Mouse (Mus musculus) ovary, adult 2 months (tissue): ENCODE data around the gene Afmid. TPM values are rescaled to one million over a fixed set of nuclear protein-coding genes. Genes with fewer than 3 reads are reported as not detected.

Source experiments
- polyA plus RNA-seq: library from polyadenylated mRNA; depleted of rRNA; stranded (reverse); fragments of >200 nt; gene quantifications from 2 replicates; pipeline ENCODE4 v1.2.3, GENCODE M21; 2012; rRNA removed

Afmid gene
- 5.4 and 8.6 TPM in 2 replicates for polyA plus RNA-seq

DNA sequence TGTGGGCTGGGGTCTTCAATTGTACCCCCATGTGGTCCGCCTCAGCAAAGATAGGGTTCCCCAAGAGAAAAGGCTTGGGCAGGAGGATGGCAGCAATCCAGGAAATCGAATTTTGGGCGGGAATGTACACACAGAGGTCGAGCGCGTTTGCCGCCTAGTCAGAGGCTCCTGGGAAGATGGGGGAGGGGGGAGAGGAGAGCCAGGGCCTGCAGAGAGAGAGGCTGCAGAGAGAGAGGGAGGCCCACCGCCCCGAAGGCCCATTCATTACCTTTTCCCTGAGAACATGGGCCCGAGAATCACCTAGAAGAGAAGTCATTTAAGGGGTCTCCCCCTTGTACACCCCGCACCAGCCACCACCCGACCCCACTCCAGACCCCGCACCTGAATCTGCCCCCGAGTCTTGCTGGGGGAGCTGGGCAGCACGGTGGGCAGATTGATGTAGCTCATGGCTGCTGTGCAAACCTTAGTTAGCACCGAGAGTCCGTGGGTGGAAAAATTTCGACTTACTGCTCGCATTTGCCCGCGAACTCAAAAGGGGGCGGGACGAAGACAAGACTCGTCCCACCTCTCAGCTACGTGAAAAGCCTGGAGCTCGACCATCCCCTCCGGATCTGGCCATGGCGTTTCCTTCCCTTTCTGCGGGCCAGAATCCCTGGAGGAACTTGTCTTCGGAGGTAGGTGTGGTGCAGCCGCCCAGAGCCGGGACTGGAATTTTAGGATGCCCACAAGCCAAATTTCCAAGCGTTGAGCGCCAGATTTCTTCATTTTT is at the start of gene Afmid, which contains the start of gene Tk1:
Gene Afmid (plus strand): TSS at position 592 of the 769 bp plus-strand sequence.
Gene Tk1 (minus strand): TSS at position 760 of the 769 bp plus-strand sequence.

DNA sequence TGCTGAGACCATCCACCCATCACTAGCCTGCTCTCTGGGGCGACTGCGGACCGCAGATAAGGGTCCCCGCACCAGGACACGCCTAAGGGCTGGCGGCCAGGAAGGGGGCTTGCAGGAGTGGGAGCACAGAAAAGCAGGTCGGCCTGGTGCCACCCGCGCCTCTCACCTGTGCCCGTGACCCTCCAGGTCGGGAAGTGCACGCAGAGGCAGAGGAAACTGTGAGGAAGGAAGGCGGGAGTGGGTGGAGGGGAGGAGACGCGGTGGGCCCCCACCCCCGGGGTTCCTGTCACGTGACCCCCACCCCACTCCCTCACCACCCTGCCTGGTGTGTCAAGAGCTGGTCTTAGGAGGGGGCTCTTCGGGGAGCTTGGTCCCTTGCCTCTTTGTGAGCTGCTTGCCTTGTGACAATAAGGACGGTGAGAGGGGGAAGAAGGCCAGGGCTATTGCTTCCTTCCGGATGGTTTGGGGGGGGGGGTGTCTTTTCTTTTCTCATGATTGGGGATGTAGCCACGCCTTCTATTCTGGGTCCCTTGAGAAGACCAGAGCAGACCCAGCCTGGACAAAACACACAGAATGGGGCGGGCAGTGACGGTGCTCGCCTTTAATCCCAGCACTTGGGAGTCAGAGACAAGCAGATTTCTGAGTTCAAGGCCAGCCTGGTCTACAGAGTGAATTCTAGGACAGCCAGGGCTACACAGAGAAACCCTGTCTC is 43.6 kb upstream of the Afmid start, which contains the start of the genes Tmc8 and Tmc6:
Gene Tmc8 (plus strand): TSS at position 84 of the 712 bp plus-strand sequence.
Gene Tmc6 (minus strand): TSS at position 206 of the 712 bp plus-strand sequence.

GRCm38 (mm10) chr11:117797511-117798159 is 28.1 kb upstream of the Afmid start, which contains the start of gene 6030468B19Rik:
TSS of gene 6030468B19Rik (plus strand) at chr11:117797660.

DNA sequence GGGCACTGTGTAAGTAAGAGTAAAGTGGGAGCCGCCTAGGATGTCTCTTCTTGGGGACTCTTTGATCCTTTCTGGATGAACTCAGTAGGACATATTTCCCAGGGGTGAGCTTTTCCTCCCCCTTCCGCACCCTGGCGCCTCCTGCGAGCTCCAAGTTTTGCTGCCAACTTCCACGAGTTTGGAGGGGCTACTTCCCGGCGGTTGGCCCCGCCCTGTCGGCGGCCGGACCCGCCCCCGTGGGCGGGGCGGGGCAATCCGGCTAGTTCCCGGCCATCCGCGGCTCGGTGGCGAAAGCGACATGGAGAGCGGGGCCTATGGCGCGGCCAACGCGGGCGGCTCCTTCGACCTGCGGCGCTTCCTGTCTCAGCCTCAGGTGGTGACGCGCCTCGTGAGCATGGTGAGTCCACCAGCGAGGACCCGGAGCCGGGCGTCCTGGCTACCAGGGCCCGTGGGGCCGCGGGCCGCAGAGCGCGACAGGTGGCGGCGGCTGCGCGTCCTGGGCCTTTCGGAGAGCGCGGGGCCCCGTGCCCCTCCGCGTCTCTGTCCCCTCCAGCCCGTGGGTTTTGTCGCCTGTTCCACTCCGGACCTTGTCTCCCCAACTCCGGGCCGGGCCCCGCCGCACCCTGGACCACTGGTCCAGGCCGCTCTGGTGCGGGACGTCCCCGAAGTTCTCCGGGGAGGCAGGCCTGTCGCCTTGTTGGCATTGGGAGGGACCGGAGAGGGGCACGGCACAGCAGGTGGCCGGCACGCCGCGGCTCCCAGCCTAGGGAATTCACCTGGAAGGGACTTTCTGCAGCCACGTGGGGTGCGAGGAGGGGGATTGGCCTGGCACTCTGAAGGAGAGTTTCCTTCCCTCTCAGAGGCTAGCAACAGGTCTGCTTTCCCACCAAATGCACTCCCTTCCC is 16.1 kb upstream of the Afmid start, which contains the start of the genes Gm20708 and Syngr2:
Gene Gm20708 (plus strand): TSS at position 262 of the 905 bp plus-strand sequence.
Gene Syngr2 (plus strand): TSS at position 262 of the 905 bp plus-strand sequence.

DNA sequence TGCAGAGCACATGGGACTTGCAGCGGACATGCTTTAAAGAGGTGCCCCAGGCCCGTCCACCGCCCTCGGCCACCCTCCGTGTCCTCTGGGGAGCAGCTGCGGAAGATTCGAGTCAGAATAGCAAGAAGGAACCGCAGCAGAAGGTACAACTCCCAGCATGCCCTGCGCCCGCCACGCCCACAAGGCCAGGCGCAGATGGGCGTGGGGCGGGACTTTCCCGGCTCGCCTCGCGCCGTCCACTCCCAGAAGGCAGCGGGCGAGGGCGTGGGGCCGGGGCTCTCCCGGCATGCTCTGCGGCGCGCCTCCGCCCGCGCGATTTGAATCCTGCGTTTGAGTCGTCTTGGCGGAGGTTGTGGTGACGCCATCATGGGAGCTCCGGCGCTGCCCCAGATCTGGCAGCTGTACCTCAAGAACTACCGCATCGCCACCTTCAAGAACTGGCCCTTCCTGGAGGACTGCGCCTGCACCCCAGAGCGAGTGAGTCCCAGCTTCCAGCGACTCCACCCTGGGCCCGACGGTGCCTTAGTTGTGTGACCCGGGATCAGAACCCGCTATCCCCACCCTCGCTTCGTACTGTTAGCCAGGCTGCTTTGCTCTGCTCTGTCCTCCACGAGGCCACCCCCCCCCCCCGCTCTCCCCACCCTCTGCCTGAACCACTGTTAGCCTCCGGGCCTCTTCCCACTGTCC is 23.4 kb downstream of the Afmid start, which contains the start of gene Birc5:
Gene Birc5 (plus strand): TSS at position 267 of the 687 bp plus-strand sequence.

GRCm38 (mm10) chr11:117860601-117861000 is 34.9 kb downstream of the Afmid start, which contains the start of gene Tmem235:
TSS of gene Tmem235 (plus strand) at chr11:117860752.

GRCm38 (mm10) chr11:117872861-117873608 is 47.3 kb downstream of the Afmid start, which contains the start of gene Tha1:
TSS of gene Tha1 (minus strand) at chr11:117873481.

Other genes starting within 250 kb of the Afmid start
- gene Tnrc6c, start 171.6 kb upstream of the Afmid start, polyA plus RNA-seq: 25.7 and 29.3 TPM in 2 replicates
- gene Tmc8, start 43.8 kb upstream of the Afmid start, polyA plus RNA-seq: 10.1 TPM in 2 replicates
- gene Tmc6, start 43.7 kb upstream of the Afmid start, polyA plus RNA-seq: 54.7 and 63.2 TPM in 2 replicates
- not detected in 2 replicates for gene 6030468B19Rik, start 28.3 kb upstream of the Afmid start, polyA plus RNA-seq
- 0.23 TPM in 1 of 2 replicates, not detected in the other for gene Gm20708, start 16.3 kb upstream of the Afmid start, polyA plus RNA-seq
- gene Syngr2, start 16.3 kb upstream of the Afmid start, polyA plus RNA-seq: 149 and 175 TPM in 2 replicates
- 23.5 and 36.6 TPM in 2 replicates for gene Tk1, start 168 bp downstream of the Afmid start, polyA plus RNA-seq
- 7.8 and 16.6 TPM in 2 replicates for gene Birc5, start 23.3 kb downstream of the Afmid start, polyA plus RNA-seq
- gene Tmem235, start 34.8 kb downstream of the Afmid start, polyA plus RNA-seq: not detected in 2 replicates
- 21.1 and 21.9 TPM in 2 replicates for gene Tha1, start 47.6 kb downstream of the Afmid start, polyA plus RNA-seq
- gene Socs3, start 144.1 kb downstream of the Afmid start, polyA plus RNA-seq: 28.5 and 32.6 TPM in 2 replicates
- 59.6 and 99.4 TPM in 2 replicates for gene Pgs1, start 160.4 kb downstream of the Afmid start, polyA plus RNA-seq